Mouse (Mus musculus) urinary bladder, postnatal 14 days (tissue): Measurements from ENCODE around the gene Rictor.
A peak's percentile ranks its signal among the peaks of the same experiment; 100 is the strongest.

Experiments
- DNase-seq: peaks from one replicate; pipeline ENCODE4 v3.0.0; 2021; ENCODE audit warnings: low spot score

The Rictor gene

GRCm38 (mm10) chr15:6707936-6708525, at the start of gene Rictor:
Gene Rictor, plus strand, starts transcription at chr15:6708379.
- DNase-seq, result peak; percentile 82

GRCm38 (mm10) chr15:6661951-6662350, 46.2 kb upstream of the Rictor start:
- DNase-seq, result no peak

GRCm38 (mm10) chr15:6663991-6664390, 44.2 kb upstream of the Rictor start:
- no peak for DNase-seq

GRCm38 (mm10) chr15:6666072-6666471, 42.1 kb upstream of the Rictor start:
- no peak for DNase-seq

GRCm38 (mm10) chr15:6668793-6669437, 39.3 kb upstream of the Rictor start:
- no peak for DNase-seq

- no peak for DNase-seq
These were observed 29.7 kb upstream of the Rictor start for GRCm38 (mm10) chr15:6678479-6678878.

GRCm38 (mm10) chr15:6702164-6702563, 6.0 kb upstream of the Rictor start:
- no peak for DNase-seq

GRCm38 (mm10) chr15:6705351-6705901, 2.8 kb upstream of the Rictor start:
- no peak for DNase-seq

GRCm38 (mm10) chr15:6707551-6707935, 636 bp upstream of the Rictor start:
- peak; percentile 56 for DNase-seq

- DNase-seq, result peak; percentile 27
These were observed 605 bp downstream of the Rictor start for GRCm38 (mm10) chr15:6708526-6709441.

GRCm38 (mm10) chr15:6709618-6710017, 1.4 kb downstream of the Rictor start:
- no peak for DNase-seq

- DNase-seq, result no peak
These were observed 2.2 kb downstream of the Rictor start for GRCm38 (mm10) chr15:6710341-6710740.

- DNase-seq, result no peak
These were observed 3.0 kb downstream of the Rictor start for GRCm38 (mm10) chr15:6711226-6711625.

- DNase-seq, result no peak
These were observed 6.6 kb downstream of the Rictor start for GRCm38 (mm10) chr15:6714819-6715218.

GRCm38 (mm10) chr15:6715237-6715636, 7.1 kb downstream of the Rictor start:
- no peak for DNase-seq

GRCm38 (mm10) chr15:6721385-6721784, 13.2 kb downstream of the Rictor start:
- DNase-seq, result no peak

GRCm38 (mm10) chr15:6721802-6722201, 13.6 kb downstream of the Rictor start:
- no peak for DNase-seq

GRCm38 (mm10) chr15:6722405-6723176, 14.4 kb downstream of the Rictor start:
- no peak for DNase-seq

- DNase-seq, result no peak
These were observed 15.2 kb downstream of the Rictor start for GRCm38 (mm10) chr15:6723338-6723737.

- no peak for DNase-seq
These were observed 16.3 kb downstream of the Rictor start for GRCm38 (mm10) chr15:6724442-6724841.

GRCm38 (mm10) chr15:6726130-6726808, 18.1 kb downstream of the Rictor start:
- no peak for DNase-seq
